Mouse (Mus musculus): Measurements from ENCODE around the gene Ajap1. TPM values are rescaled to one million over a fixed set of nuclear protein-coding genes. Genes with fewer than 3 reads are reported as not detected.

Gene Ajap1
- polyA plus RNA-seq, 1 experiment from 2014 or later, result 0.53 TPM

- no peak for ATAC-seq (ENCODE audit: insufficient read depth, low FRiP score)
- Histone ChIP-seq H3K27ac (ENCODE audit: low read length) (no peak overlapping the region), H3K9me3 (replicated peaks; ENCODE audit: control insufficient read depth, low read length) (no peaks in the 10 kb centered on the region), H3K27me3 (ENCODE audit: control insufficient read depth, insufficient read depth, low read length) (no peaks in the 10 kb centered on the region), H3K4me2 (ENCODE audit: low read depth, low read length) (no peak overlapping the region), H3K4me1 (ENCODE audit: control insufficient read depth, insufficient read depth, low read length) (no peaks in the 10 kb centered on the region), H3K9ac (ENCODE audit: low read length) (no peak overlapping the region), H3K36me3 (ENCODE audit: control insufficient read depth, insufficient read depth, low read length) (no peaks in the 10 kb centered on the region), H3K4me3 (replicated peaks; ENCODE audit: low read length) (no peak overlapping the region)
- 59% methylated on average over 5 of the region's 5 CpGs for WGBS
These were observed 46.7 kb downstream of the Ajap1 start for GRCm38 (mm10) chr4:153435917-153436316.

- Histone ChIP-seq H3K27me3 (ENCODE audit: control insufficient read depth, insufficient read depth, low read length) (no peaks in the 10 kb centered on the region), H3K4me3 (replicated peaks; ENCODE audit: low read length) (no peak overlapping the region), H3K9me3 (replicated peaks; ENCODE audit: control insufficient read depth, low read length) (peaks cover 6% of the 10 kb centered on the region; the same call in 1 of the 2 replicates), H3K9ac (ENCODE audit: low read length) (no peak overlapping the region), H3K4me2 (ENCODE audit: low read depth, low read length) (no peak overlapping the region), H3K4me1 (ENCODE audit: control insufficient read depth, insufficient read depth, low read length) (no peaks in the 10 kb centered on the region), H3K36me3 (ENCODE audit: control insufficient read depth, insufficient read depth, low read length) (no peaks in the 10 kb centered on the region; the same call in 1 of the 2 replicates), H3K27ac (ENCODE audit: low read length) (no peak overlapping the region)
- ATAC-seq (ENCODE audit: insufficient read depth, low FRiP score), result no peak
- WGBS, result 74% methylated on average over 2 of the region's 2 CpGs
These were observed 52.6 kb downstream of the Ajap1 start for GRCm38 (mm10) chr4:153429971-153430370.

- no peaks in the 10 kb centered on the region for H3K4me1 ChIP-seq (ENCODE audit: control insufficient read depth, insufficient read depth, low read length)
- H3K9me3 ChIP-seq (replicated peaks; ENCODE audit: control insufficient read depth, low read length), result peaks cover 6% of the 10 kb centered on the region; the same call in 1 of the 2 replicates
- H3K4me2 ChIP-seq (ENCODE audit: low read depth, low read length), result no peak overlapping the region
- H3K27me3 ChIP-seq (ENCODE audit: control insufficient read depth, insufficient read depth, low read length), result no peaks in the 10 kb centered on the region
- WGBS, result 68% methylated on average over 16 of the region's 16 CpGs
- no peak for ATAC-seq (ENCODE audit: insufficient read depth, low FRiP score)
- H3K9ac ChIP-seq (ENCODE audit: low read length), result no peak overlapping the region
- H3K4me3 ChIP-seq (replicated peaks; ENCODE audit: low read length), result no peak overlapping the region
- no peaks in the 10 kb centered on the region; the same call in 1 of the 2 replicates for H3K36me3 ChIP-seq (ENCODE audit: control insufficient read depth, insufficient read depth, low read length)
- no peak overlapping the region for H3K27ac ChIP-seq (ENCODE audit: low read length)
These were observed 56.5 kb downstream of the Ajap1 start for GRCm38 (mm10) chr4:153425961-153426656.

- no peak for ATAC-seq (ENCODE audit: insufficient read depth, low FRiP score)
- Histone ChIP-seq H3K36me3 (ENCODE audit: control insufficient read depth, insufficient read depth, low read length) (no peaks in the 10 kb centered on the region), H3K4me1 (ENCODE audit: control insufficient read depth, insufficient read depth, low read length) (no peaks in the 10 kb centered on the region), H3K9ac (ENCODE audit: low read length) (no peak overlapping the region), H3K4me3 (replicated peaks; ENCODE audit: low read length) (no peak overlapping the region), H3K4me2 (ENCODE audit: low read depth, low read length) (no peak overlapping the region), H3K27ac (ENCODE audit: low read length) (no peak overlapping the region), H3K27me3 (ENCODE audit: control insufficient read depth, insufficient read depth, low read length) (no peaks in the 10 kb centered on the region), H3K9me3 (replicated peaks; ENCODE audit: control insufficient read depth, low read length) (no peaks in the 10 kb centered on the region)
- 77% methylated on average over 10 of the region's 10 CpGs for WGBS
These were observed 58.3 kb downstream of the Ajap1 start for GRCm38 (mm10) chr4:153424324-153424723.

GRCm38 (mm10) chr4:153417926-153418325 lies 64.7 kb downstream of the Ajap1 start:
- H3K9me3 ChIP-seq (replicated peaks; ENCODE audit: control insufficient read depth, low read length), result 0 out of 2 replicates have a peak, but pooled peaks cover 3% of the 10 kb centered on the region
- peak; percentile 30; the same call in 1 of the 2 replicates for ATAC-seq (ENCODE audit: insufficient read depth, low FRiP score)
- peak overlapping the region; percentile 45 for H3K4me2 ChIP-seq (ENCODE audit: low read depth, low read length)
- H3K27me3 ChIP-seq (ENCODE audit: control insufficient read depth, insufficient read depth, low read length), result no peaks in the 10 kb centered on the region; the same call in 1 of the 2 replicates
- 3% methylated on average over 11 of the region's 12 CpGs for WGBS
- H3K4me3 ChIP-seq (replicated peaks; ENCODE audit: low read length), result no peak overlapping the region
- no peak overlapping the region for H3K9ac ChIP-seq (ENCODE audit: low read length)
- no peaks in the 10 kb centered on the region for H3K36me3 ChIP-seq (ENCODE audit: control insufficient read depth, insufficient read depth, low read length)
- H3K27ac ChIP-seq (ENCODE audit: low read length), result no peak overlapping the region
- H3K4me1 ChIP-seq (ENCODE audit: control insufficient read depth, insufficient read depth, low read length), result peaks cover 6% of the 10 kb centered on the region

- Histone ChIP-seq H3K4me2 (ENCODE audit: low read depth, low read length) (peak overlapping the region; percentile 45), H3K9ac (ENCODE audit: low read length) (no peak overlapping the region), H3K36me3 (ENCODE audit: control insufficient read depth, insufficient read depth, low read length) (no peaks in the 10 kb centered on the region), H3K4me1 (ENCODE audit: control insufficient read depth, insufficient read depth, low read length) (peaks cover 6% of the 10 kb centered on the region), H3K27ac (ENCODE audit: low read length) (no peak overlapping the region), H3K4me3 (replicated peaks; ENCODE audit: low read length) (peak overlapping the region; percentile 19; the same call in 1 of the 2 replicates), H3K9me3 (replicated peaks; ENCODE audit: control insufficient read depth, low read length) (0 out of 2 replicates have a peak, but pooled peaks cover 3% of the 10 kb centered on the region), H3K27me3 (ENCODE audit: control insufficient read depth, insufficient read depth, low read length) (no peaks in the 10 kb centered on the region; the same call in 1 of the 2 replicates)
- peak; percentile 22; the same call in 1 of the 2 replicates for ATAC-seq (ENCODE audit: insufficient read depth, low FRiP score)
- 2% methylated on average over 20 of the region's 23 CpGs for WGBS
These were observed 65.3 kb downstream of the Ajap1 start for GRCm38 (mm10) chr4:153417164-153417896.

- H3K9ac ChIP-seq (ENCODE audit: low read length), result no peak overlapping the region
- WGBS, result 38% methylated on average over 9 of the region's 9 CpGs
These were observed 66.5 kb downstream of the Ajap1 start for GRCm38 (mm10) chr4:153416111-153416510.

GRCm38 (mm10) chr4:153398421-153398820 lies 84.2 kb downstream of the Ajap1 start:
- H3K4me2 ChIP-seq (ENCODE audit: low read depth, low read length), result no peak overlapping the region
- no peak overlapping the region for H3K27ac ChIP-seq (ENCODE audit: low read length)
- H3K9me3 ChIP-seq (replicated peaks; ENCODE audit: control insufficient read depth, low read length), result no peaks in the 10 kb centered on the region
- H3K9ac ChIP-seq (ENCODE audit: low read length), result no peak overlapping the region
- H3K4me3 ChIP-seq (replicated peaks; ENCODE audit: low read length), result no peak overlapping the region
- H3K27me3 ChIP-seq (ENCODE audit: control insufficient read depth, insufficient read depth, low read length), result no peaks in the 10 kb centered on the region
- H3K4me1 ChIP-seq (ENCODE audit: control insufficient read depth, insufficient read depth, low read length), result no peaks in the 10 kb centered on the region
- H3K36me3 ChIP-seq (ENCODE audit: control insufficient read depth, insufficient read depth, low read length), result no peaks in the 10 kb centered on the region
- 83% methylated on average over 8 of the region's 8 CpGs for WGBS
- ATAC-seq (ENCODE audit: insufficient read depth, low FRiP score), result no peak

More at GRCm38 (mm10) chr4:153416111-153416510, 66.5 kb downstream of the Ajap1 start:
- Histone ChIP-seq H3K9me3 (replicated peaks; ENCODE audit: control insufficient read depth, low read length) (0 out of 2 replicates have a peak, but pooled peaks cover 3% of the 10 kb centered on the region), H3K27ac (ENCODE audit: low read length) (no peak overlapping the region), H3K4me2 (ENCODE audit: low read depth, low read length) (no peak overlapping the region), H3K4me3 (replicated peaks; ENCODE audit: low read length) (no peak overlapping the region), H3K27me3 (ENCODE audit: control insufficient read depth, insufficient read depth, low read length) (no peaks in the 10 kb centered on the region; the same call in 1 of the 2 replicates), H3K36me3 (ENCODE audit: control insufficient read depth, insufficient read depth, low read length) (no peaks in the 10 kb centered on the region), H3K4me1 (ENCODE audit: control insufficient read depth, insufficient read depth, low read length) (peaks cover 6% of the 10 kb centered on the region)
- peak; percentile 8; the same call in 1 of the 2 replicates for ATAC-seq (ENCODE audit: insufficient read depth, low FRiP score)

GRCm38 (mm10) chr4:153387478-153387877 lies 95.1 kb downstream of the Ajap1 start:
- Histone ChIP-seq H3K4me2 (ENCODE audit: low read depth, low read length) (no peak overlapping the region), H3K9ac (ENCODE audit: low read length) (no peak overlapping the region), H3K27ac (ENCODE audit: low read length) (no peak overlapping the region), H3K4me1 (ENCODE audit: control insufficient read depth, insufficient read depth, low read length) (no peaks in the 10 kb centered on the region), H3K4me3 (replicated peaks; ENCODE audit: low read length) (no peak overlapping the region), H3K9me3 (replicated peaks; ENCODE audit: control insufficient read depth, low read length) (no peaks in the 10 kb centered on the region), H3K27me3 (ENCODE audit: control insufficient read depth, insufficient read depth, low read length) (no peaks in the 10 kb centered on the region), H3K36me3 (ENCODE audit: control insufficient read depth, insufficient read depth, low read length) (no peaks in the 10 kb centered on the region)
- ATAC-seq (ENCODE audit: insufficient read depth, low FRiP score), result no peak
- WGBS, result 87% methylated on average over 12 of the region's 12 CpGs
